Mouse (Mus musculus): ENCODE results near the gene Oxct2a. TPM values are rescaled to one million over a fixed set of nuclear protein-coding genes. Genes with fewer than 3 reads are reported as not detected.
A peak's percentile ranks its signal among the peaks of the same experiment; 100 is the strongest.
"Not testable (repeated sequence)": the region's sequence is repeated elsewhere in the genome, so short reads cannot be mapped to it uniquely, and the experiment has no call there.

The Oxct2a gene
- total RNA-seq, 2 experiments from 2014 or later, result not detected

- no peak for DNase-seq (ENCODE audit: extremely low spot score in 1 of 2, low spot score in 2 of 2)
- intact Hi-C loops (cut with DNase I), result no loop called here
Measured at GRCm38 (mm10) chr4:123326087-123326486, 2.7 kb upstream of the Oxct2a start.

- intact Hi-C loops (cut with DNase I); DNase-seq (ENCODE audit: extremely low spot score in 1 of 2, low spot score in 2 of 2): not testable (repeated sequence)
Measured at GRCm38 (mm10) chr4:123322910-123323309, 524 bp downstream of the Oxct2a start.

- intact Hi-C loops (cut with DNase I), result no loop called here
- no peak for DNase-seq (ENCODE audit: extremely low spot score in 1 of 2, low spot score in 2 of 2)
Measured at GRCm38 (mm10) chr4:123314497-123314896, 8.9 kb downstream of the Oxct2a start.

GRCm38 (mm10) chr4:123313010-123313409 lies 10.4 kb downstream of the Oxct2a start:
- no peak for DNase-seq (ENCODE audit: extremely low spot score in 1 of 2, low spot score in 2 of 2)
- intact Hi-C loops (cut with DNase I), result no loop called here

GRCm38 (mm10) chr4:123311845-123312244 lies 11.6 kb downstream of the Oxct2a start:
- intact Hi-C loops (cut with DNase I), result no loop called here
- no peak for DNase-seq (ENCODE audit: extremely low spot score in 1 of 2, low spot score in 2 of 2)

- intact Hi-C loops (cut with DNase I), result loop anchor here (5.0 kb wide), 1 partner anchor 34 kb away; the partner anchor contains the start of gene Bmp8a
- DNase-seq (ENCODE audit: extremely low spot score in 1 of 2, low spot score in 2 of 2), result no peak
Measured at GRCm38 (mm10) chr4:123308292-123308691, 15.1 kb downstream of the Oxct2a start.

- intact Hi-C loops (cut with DNase I), result loop anchor here (5.0 kb wide), 1 partner anchor 35 kb away; the partner anchor contains the start of gene Bmp8a
- DNase-seq (ENCODE audit: extremely low spot score in 1 of 2, low spot score in 2 of 2), result peak in 1 of 2 experiments; percentile 41
Measured at GRCm38 (mm10) chr4:123306999-123307398, 16.4 kb downstream of the Oxct2a start.

GRCm38 (mm10) chr4:123305789-123306188 lies 17.6 kb downstream of the Oxct2a start:
- intact Hi-C loops (cut with DNase I), result loop anchor here (5.0 kb wide), 1 partner anchor 37 kb away; the partner anchor contains the start of gene Bmp8a
- DNase-seq (ENCODE audit: extremely low spot score in 1 of 2, low spot score in 2 of 2), result peak in 1 of 2 experiments; percentile 38

GRCm38 (mm10) chr4:123298980-123299670 lies 24.3 kb downstream of the Oxct2a start:
- DNase-seq (ENCODE audit: extremely low spot score in 1 of 2, low spot score in 2 of 2), result peak in 1 of 2 experiments; percentile 46
- intact Hi-C loops (cut with DNase I), result no loop called here

- DNase-seq (ENCODE audit: extremely low spot score in 1 of 2, low spot score in 2 of 2), result no peak
- intact Hi-C loops (cut with DNase I), result no loop called here
Measured at GRCm38 (mm10) chr4:123298226-123298625, 25.2 kb downstream of the Oxct2a start.

- no peak for DNase-seq (ENCODE audit: extremely low spot score in 1 of 2, low spot score in 2 of 2)
- intact Hi-C loops (cut with DNase I), result no loop called here
Measured at GRCm38 (mm10) chr4:123297195-123297960, 26.1 kb downstream of the Oxct2a start.

GRCm38 (mm10) chr4:123296148-123296534 lies 27.3 kb downstream of the Oxct2a start:
- no peak for DNase-seq (ENCODE audit: extremely low spot score in 1 of 2, low spot score in 2 of 2)
- intact Hi-C loops (cut with DNase I), result no loop called here

GRCm38 (mm10) chr4:123295516-123296147 lies 27.8 kb downstream of the Oxct2a start:
- intact Hi-C loops (cut with DNase I), result no loop called here

GRCm38 (mm10) chr4:123295026-123295425 lies 28.4 kb downstream of the Oxct2a start:
- DNase-seq (ENCODE audit: extremely low spot score in 1 of 2, low spot score in 2 of 2); intact Hi-C loops (cut with DNase I): not testable (repeated sequence)

More at GRCm38 (mm10) chr4:123295516-123296147, 27.8 kb downstream of the Oxct2a start:
- no peak for DNase-seq (ENCODE audit: extremely low spot score in 1 of 2, low spot score in 2 of 2)

GRCm38 (mm10) chr4:123293661-123294443 lies 29.6 kb downstream of the Oxct2a start:
- intact Hi-C loops (cut with DNase I), result no loop called here
- no peak for DNase-seq (ENCODE audit: extremely low spot score in 1 of 2, low spot score in 2 of 2)

GRCm38 (mm10) chr4:123292989-123293388 lies 30.4 kb downstream of the Oxct2a start:
- DNase-seq (ENCODE audit: extremely low spot score in 1 of 2, low spot score in 2 of 2), result no peak
- intact Hi-C loops (cut with DNase I), result no loop called here

- intact Hi-C loops (cut with DNase I), result no loop called here
- no peak for DNase-seq (ENCODE audit: extremely low spot score in 1 of 2, low spot score in 2 of 2)
Measured at GRCm38 (mm10) chr4:123292390-123292789, 31.0 kb downstream of the Oxct2a start.

- intact Hi-C loops (cut with DNase I), result no loop called here
- DNase-seq (ENCODE audit: extremely low spot score in 1 of 2, low spot score in 2 of 2), result no peak
Measured at GRCm38 (mm10) chr4:123289038-123289437, 34.4 kb downstream of the Oxct2a start.

- no peak for DNase-seq (ENCODE audit: extremely low spot score in 1 of 2, low spot score in 2 of 2)
- intact Hi-C loops (cut with DNase I), result no loop called here
Measured at GRCm38 (mm10) chr4:123286790-123287189, 36.6 kb downstream of the Oxct2a start.
